Mouse (Mus musculus): ENCODE results near the gene Gpi1.

Gene Gpi1

DNA sequence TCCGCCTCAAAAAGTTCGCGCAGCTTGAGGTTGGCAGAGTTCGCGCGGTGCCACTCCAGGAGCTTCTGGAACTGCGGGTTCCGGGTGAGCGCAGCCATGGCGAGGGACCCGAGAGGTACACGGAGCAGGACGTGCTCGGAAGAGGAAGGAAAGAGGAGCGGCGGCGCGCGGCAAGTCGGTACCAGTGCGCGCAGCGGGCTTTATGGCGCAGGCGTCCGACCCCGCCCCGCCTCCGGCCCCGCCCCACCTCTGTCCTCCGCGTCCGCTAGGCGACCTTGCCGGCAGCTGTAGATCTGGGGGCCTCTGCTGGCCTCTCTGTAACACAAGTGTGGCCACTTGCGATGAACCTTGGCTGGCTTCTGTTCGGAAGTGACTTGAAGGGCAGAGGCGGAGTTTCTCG is at the start of gene Gpi1:
Gene Gpi1 (minus strand): TSS at position 221 of the 400 bp plus-strand sequence.
- peak; percentile 88 to 93 for DNase-seq

DNA sequence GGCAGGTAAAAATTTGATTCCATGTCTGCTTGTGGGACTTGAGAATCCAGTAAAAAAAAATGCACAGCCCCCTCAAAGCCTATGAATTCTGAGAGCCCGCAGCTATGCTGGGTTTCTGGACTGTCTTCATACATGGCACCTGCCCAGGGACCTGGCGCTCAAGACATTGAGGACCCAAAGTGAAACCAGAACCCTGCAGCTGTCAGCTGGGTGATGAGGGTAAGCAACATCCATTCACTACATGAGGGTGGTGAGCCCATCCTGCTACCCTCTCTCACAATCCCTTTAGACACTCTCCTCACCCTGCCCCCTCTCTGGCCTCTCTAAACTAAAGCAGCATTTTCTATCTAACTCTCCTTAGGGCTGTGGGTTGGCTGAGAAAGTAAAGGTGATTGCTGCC is 47.5 kb upstream of the Gpi1 start:
- no peak for DNase-seq

DNA sequence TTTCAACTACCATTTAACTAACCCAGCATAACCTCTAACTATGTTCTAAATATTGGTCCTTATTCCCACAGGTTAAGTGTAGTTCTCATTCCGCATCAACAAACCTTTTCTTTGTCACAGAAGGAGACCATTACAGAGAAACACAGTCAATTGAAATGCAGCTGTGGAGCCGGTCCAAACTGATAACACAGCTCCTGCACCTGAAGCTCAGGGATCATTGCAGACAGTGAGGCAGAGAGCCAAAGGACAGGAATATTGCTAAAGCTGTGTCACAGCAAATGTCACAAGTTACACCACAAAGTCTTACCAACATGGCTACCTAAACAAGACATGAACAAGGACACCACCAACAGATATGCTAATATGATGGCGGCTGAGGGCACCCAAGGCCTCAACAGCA is 45.9 kb upstream of the Gpi1 start:
- DNase-seq, result no peak

DNA sequence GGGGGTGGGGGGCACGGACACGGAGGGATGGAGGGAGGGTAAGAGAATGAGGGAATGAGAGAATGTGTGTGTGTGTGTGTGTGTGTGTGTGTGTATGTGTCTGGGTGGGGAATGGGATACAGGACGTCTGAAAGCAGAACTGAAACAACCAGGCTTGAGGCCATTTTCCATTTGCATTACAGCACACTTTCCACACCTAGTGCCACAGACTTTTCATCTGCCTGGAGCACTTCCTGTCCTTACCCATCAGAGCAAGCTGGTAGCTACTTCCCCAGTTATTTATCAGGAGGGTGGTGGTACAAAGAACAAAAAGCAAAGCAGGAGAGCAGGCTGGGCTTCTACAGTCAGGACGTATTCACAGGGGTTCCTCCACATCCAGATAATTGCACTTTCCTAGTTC is 42.3 kb upstream of the Gpi1 start:
- DNase-seq, result no peak

DNA sequence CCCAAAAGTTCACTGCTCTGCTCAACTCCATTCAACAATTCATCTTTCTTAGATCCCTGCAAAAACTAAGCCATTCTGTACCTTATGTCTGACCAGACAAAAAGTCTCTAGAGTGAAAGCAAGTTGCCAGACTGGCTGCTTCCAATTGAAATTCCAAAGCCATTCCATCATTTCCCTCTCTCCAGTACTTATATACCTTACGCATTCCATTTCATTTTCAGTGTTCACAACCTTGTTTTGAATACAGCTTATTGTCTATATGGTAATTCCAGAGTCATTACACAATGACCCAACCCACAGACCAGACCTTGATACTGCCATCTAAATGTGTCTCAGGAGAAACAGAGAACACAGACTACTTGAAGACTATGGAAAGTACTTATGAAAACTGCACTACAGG is 38.3 kb upstream of the Gpi1 start:
- DNase-seq, result no peak

DNA sequence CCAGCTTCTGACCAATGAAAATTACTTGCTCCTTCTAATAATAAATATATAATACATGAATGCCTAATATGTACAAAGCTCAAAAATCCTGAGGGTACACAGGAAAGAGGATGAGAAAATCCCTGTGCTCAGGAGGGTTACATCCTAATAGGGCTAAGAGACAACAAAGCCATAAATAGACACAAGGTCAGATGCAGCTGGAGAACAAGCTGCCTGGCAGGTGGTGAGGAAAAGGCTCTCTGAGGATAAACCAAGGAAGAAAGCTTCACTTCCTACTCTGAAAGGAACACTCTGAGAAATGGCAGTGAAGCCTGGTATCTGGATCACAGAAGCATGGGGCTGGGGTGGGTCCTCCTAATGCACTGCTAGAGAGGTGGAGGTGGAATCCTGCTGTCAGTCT is 36.3 kb upstream of the Gpi1 start:
- DNase-seq, result no peak

DNA sequence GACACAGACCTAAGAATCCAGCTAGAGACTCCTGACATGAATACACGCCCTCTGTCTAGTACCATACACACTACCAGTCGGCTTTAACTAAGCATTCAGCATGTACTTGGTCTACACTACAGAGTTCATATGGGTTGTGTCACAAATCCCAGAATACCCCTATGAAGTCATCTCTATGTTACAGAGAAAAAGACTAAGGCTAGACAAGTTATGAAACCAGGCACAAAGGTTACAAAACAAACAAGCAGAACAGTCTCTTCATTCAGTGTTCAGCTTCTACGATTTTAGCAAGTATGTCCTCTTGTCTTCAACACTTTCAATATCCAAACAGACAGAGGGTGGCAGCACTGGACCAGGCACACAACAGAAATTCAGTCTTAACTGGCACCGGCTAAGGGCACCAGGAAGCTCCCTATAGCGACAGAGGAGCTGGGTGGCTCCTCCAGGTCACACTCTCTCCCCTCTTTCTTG is 35.8 kb upstream of the Gpi1 start:
- DNase-seq, result peak; percentile 56 to 71

DNA sequence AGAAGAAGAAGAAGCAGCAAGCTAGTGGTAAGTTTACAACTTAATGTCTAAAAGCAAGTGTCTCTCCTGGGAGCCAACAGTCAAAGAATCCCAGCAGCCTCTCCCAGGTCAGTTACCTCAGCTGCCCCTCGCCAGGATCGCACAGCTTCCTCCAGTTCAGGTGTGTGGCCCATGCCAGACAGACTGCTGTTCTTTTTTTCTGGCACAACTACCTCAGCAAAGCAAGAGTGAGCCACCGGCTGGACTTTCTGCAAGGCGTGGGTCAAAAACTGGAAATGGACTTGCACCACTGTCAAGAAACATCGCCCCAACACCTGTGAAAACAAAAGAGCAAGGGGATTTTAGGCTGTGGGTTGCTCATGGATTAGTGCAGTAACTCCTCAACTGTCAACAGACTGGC is 33.3 kb upstream of the Gpi1 start:
- no peak for DNase-seq

DNA sequence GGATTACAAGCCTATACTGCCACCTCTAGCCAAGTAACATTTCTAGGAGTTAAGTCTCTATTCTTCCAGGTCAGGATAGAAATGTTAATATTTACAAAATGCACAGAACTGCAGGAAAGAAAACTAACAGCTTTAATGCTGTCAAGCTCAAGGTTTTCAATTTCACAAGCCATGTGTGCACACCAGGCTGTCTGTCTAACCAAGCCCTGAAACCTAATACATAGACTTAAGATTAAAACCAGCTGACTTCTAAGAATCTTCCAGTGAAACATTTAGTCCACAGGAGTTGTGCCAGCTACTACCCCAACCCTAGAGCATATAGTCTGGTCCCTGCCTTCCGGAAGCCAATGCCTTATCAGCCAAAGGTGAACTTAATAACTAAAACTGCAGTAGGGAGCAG is 28.3 kb upstream of the Gpi1 start:
- DNase-seq, result no peak

DNA sequence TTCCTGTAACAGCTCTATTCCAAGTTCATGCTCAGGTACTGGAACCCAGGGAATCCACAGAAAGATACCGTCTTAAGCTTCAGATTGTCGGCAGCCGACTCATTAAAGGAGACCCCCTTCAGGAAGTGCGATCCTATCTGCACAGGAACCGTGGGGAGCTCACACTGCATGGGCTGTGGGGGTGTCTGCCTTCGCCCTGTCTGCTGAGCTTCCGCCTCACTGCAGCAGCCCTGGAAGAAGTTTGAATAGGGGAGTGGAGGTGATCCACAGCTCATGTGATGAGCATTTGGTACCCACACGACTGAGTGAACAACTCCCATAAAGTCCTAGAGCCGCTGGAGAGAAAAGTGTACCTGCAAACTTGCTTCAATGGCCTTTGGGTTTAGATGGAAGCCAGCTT is 27.1 kb upstream of the Gpi1 start:
- DNase-seq, result no peak

DNA sequence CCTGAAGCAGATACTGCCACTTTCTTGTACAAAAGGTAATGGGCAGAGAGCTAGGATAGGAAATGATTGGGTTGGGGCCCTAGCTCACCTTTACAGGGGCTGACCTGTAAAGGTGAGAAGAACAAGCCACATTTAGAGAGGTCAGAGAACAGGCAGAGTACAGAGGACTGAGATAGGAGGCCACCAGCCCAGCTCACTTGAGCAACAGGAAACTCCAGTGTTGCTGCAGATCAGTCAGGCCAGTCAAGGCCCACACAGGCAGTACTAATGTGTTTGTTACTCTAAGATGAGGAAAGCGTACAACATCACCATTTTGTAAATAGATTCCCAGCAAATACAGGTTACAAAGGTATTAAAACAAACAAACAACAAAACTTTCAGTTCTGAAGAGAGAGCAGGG is 25.8 kb upstream of the Gpi1 start:
- DNase-seq, result no peak

DNA sequence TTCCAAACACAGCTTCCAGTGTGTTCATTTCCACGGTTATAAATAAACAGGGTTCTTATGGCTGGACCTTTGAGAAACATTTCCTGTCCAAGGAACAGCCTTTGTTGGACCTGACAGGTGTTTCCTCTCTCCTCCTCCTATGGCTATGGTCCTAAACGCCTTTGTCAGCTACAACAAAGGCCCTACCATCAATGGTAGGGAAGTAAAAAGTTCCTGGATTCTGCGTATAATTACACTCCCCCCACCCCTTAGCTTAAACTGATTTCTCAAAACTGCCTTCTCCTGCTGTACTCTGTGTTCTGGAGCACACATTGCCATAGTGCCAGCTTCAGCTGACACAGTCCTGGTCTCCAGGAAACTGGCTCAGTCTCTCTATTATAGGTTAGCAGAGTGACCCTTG is 25.0 kb upstream of the Gpi1 start:
- no peak for DNase-seq

DNA sequence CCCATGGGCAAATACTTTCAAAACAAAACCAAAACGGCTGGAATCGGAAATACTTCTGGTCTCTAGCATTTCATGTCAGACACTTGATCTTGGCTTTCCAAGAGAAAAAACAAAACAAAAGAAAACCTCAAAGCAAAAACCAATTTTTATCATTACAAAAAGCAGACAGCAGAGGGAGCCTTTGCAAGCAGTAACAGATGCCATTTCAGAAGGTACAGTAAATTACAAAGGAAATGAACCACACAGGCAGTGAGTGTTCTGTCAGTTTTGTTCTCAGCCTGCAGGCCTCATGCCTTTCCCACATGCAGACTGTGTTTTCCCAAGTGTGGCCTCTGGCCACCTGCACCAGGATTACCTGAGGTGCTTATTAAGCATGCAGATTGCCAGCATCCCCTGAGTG is 21.9 kb upstream of the Gpi1 start:
- peak in 1 of 2 experiments; percentile 14 for DNase-seq

DNA sequence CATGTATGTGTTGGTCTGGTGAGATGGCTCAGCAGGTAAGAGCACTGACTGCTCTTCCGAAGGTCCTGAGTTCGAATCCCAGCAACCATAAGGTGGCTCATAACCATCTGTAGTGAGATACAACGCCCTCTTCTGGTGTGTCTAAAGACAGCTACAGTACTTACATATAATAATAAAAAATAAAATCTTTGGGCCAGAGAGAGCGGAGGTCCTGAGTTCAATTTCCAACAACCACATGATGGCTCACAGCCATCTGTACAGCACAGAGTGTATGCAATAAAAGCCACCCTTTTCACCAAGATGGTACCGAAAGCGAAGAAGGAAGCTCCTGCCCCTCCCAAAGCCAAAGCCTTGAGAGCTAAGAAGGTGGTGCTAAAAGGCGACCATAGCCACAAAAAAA is 20.6 kb upstream of the Gpi1 start, which contains the start of gene Gm6096:
Gene Gm6096 (plus strand): TSS at position 301 of the 400 bp plus-strand sequence.
- no peak for DNase-seq

DNA sequence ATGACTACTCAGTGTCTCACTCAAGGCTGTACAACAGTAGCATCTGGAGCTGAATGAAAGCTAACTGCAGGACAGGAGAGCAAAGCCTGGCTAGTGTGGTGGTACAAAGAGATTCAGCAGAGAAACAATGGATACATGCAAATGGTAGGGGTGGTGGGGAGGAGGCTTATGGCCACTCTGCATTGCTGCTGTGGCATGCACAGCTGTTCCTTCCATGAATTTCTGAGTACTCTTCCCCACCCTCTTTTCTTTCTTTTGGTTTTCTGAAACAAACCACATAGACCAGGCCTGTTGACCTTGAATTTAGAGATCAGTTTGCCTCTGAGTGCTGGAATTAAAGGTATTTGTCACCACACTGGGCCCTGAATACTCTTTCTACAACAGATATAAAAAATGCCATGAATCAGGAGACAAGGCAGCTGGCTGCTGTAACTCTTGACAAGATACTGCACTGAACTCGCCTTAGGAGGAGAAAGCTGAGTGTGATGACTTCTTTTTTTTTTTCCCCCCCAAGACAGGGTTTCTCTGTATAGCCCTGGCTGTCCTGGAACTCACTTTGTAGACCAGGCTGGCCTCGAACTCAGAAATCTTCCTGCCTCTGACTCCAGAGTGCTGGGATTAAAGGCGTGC is 16.8 kb upstream of the Gpi1 start:
- DNase-seq, result no peak

DNA sequence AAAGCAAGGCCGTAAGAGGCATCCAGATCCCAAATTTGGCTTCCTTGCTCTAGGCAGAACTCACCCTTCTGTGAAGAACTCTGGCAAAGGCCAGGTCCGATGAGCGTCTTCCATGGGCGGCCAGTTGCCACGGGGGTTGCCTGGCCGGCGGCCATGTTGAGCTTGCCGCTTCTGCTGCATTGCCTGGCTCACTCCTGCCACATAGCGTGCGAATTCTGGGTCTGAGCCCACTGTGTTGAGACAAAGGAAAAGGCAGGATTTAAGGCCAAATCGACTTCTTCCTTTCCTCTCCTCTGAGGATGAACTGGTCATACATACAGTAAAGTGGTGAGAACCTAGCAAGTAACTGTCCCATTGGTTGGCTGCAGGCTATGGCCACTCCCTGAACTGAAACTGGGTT is 12.0 kb upstream of the Gpi1 start:
- no peak for DNase-seq

DNA sequence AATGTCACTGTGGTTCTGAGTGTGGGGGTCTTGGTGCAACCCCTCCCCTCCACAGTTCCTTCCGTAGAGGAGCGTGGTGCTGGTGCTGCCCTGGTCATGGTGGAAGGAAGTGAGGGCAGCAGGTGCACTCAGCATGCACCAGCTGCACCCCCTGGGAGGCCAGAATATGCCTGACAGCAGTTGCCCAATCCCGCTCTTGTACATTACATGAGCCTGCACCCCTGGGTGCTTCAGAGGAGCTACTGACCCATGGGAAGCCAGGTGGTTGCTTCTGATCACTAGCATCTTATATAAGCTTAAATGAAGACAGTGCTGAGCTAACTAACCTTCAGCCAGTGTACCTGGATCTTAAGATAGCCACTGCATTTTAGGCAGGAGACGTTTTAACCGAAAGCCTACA is 8.0 kb upstream of the Gpi1 start:
- DNase-seq, result no peak

DNA sequence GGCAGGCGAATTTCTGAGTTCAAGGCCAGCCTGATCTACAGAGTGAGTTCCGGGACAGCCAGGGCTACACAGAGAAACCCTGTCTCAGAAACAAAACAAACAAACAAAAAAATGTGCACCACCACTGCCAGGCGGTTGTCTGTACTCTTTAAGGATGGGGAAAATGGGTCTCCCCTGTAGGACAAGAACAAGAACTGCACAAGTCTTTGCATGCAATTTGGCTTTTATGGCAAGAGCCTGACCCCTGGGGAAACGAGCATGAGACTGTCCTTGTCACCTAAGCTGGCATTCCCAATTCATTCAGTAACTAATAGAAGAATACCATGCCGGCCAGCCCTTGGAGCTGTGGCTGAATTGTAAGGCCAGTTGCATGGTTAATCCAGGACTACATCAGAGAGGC is 5.5 kb upstream of the Gpi1 start:
- DNase-seq, result no peak

DNA sequence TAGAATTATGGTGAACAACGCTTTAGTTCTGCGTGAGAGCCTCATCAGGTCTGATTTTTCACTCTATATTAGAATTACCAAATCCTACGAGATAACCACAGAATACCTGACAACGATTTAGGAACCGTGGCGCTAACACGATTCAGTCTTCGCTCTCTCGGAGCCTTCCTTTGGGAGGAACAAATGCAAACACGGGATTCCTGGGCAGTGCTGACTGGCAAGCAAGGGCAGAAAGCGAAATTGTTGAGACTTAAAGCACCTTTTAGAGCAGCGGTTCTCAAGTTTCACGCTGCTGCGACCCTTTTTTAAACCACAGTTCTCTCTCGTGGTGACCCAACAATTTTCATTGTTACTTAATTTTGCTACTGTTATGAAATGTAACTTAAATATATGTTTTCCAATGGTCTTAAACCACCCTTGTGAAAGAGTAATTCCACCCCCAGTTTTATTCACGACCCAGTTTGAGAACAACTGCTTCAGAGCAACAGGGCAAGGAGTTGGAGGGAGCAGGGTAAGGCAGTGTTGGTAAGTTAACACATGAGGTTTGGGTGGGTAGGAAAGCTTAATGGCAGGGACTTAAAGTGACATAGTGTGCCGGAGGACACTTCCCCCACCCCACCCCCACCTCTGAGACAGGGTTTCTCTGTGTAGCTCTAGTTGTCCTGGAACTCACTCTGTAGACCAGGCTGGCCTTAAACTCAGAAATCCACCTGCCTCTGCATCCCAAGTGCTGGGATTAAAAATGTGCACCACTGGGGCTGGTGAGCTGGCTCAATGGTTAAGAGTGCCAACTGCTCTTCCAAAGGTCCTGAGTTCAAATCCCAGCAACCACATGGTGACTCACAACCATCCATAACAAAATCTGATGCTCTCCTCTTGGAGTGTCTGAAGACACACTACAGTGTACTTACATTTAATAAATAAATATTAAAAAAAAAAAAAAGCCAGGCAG is 4.8 kb upstream of the Gpi1 start:
- peak in 1 of 2 experiments; percentile 35 for DNase-seq

DNA sequence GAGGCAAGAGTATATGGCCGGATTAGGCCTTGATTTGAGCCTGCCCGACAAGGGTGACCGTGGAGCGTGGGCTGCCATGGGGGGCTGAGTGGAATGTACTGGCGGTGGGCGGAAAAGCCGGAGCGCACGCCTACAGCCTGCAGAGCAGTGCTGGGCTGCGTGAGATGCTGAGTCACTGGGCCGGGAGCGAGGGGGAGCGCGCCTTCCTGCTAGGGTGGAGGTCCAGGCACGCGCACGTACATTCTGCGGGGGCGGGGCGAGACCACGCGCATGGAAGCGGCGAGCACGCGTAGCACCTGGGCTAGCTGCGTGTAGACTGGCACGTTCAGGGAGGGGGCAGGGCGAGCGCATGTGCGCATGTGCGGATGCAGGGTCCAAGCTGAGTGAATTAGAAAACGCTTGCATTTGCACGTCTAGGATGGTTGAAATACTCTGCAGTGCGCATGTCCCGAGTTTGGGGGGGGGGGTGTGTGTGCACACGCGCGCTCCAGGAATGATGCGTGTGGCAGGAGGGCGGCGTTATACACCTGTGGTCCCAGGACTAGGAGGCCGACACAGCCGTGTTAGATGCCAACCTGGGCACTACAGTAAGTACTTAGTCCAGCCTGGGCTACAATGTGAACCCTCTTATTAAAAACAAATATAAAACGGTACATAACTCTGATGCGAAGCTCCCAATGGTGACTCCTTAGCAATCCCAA is 3.9 kb upstream of the Gpi1 start:
- peak; percentile 99 to 100 for DNase-seq

DNA sequence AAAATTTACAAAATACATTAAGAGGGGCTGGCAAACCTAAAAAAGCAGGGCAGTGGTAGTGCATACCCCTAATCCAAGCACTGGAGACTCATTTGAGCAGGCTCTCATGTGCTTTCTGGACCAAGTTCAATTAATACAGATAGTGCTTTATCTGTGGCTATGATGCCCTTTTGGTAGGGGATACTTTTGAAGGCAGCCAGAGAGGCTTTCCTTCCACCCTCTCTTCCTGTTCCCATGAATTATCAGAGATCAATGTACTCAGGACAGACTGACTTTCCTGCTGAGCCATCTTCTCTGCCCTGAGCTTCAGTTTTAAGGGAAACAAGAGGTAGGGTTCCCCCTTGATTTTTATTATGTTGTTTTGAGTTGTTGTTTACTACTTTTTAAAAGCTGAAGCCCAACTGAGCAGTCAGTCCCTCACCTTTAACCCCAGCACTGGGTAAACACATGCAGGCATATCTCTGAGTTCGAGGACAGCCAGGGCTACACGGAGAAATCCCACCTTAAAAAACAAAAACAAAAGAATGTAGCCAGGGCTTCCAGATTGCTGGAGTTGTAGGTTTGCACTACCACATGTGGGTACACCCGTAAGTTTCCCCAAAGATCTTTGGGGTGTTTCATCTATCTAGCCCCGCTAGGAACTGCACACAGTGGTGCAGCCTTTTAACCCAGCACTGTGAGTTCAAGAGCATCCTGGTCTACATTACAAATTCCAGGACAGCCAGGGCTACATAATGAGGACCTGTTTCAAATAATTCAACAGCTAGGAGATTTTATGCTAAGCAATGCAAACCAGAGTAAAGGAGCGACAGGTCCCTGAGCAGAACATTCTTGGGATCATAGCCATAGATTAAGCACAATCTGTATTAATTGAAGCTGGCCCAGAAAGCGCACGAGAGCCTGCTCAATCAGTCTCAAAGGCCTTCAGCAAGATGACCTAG is 2.9 kb upstream of the Gpi1 start:
- DNase-seq, result no peak

DNA sequence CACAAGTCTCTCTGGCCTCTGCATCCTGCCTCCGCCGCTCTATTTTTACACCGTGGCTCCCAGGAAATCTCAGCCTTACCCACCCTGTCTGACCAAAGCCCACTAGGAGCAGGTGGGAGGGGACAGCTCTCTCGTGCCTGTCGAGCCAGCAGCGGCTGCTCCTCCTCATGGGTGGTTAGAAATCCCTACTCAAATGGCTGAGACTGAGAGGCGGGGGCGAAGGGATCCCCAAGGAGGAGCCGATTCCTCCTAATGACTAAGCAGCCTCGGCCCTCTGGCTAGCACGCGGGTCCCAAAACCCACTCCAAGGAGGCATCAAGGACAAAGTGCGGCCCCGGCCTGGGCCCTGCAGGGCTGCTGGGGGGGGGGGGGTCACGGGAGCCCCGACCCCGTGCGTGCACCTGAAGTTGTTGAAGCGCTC is 435 bp downstream of the Gpi1 start:
- peak; percentile 68 to 80 for DNase-seq

Measured in kidney, postnatal 4 days (tissue).